Mouse (Mus musculus): Measurements from ENCODE around the gene Hyal2. TPM values are rescaled to one million over a fixed set of nuclear protein-coding genes. Genes with fewer than 3 reads are reported as not detected.

Hyal2 gene
- 9.6 and 21.4 TPM in 2 replicates for polyA plus RNA-seq (2012; ENCODE audit: low replicate concordance)

GRCm38 (mm10) chr9:107567702-107568319 is at the start of gene Hyal2:
Hyal2 (plus strand) TSS chr9:107567945.

GRCm38 (mm10) chr9:107533791-107534407 is 33.8 kb upstream of the Hyal2 start, which contains the start of gene Tmem115:
Tmem115 (plus strand) TSS chr9:107533945.

GRCm38 (mm10) chr9:107541474-107542351 is 26.0 kb upstream of the Hyal2 start, which contains the start of the genes Cyb561d2 and Nprl2:
Cyb561d2 (minus strand) TSS chr9:107542193.
Nprl2 (plus strand) TSS chr9:107542226.

GRCm38 (mm10) chr9:107547026-107547425 is 20.7 kb upstream of the Hyal2 start, which contains the start of gene Zmynd10:
Zmynd10 (plus strand) TSS chr9:107547298.

GRCm38 (mm10) chr9:107551117-107551889 is 16.4 kb upstream of the Hyal2 start, which contains the start of gene Rassf1:
Rassf1 (plus strand) TSS chr9:107551555.

GRCm38 (mm10) chr9:107563029-107563581 is 4.6 kb upstream of the Hyal2 start, which contains the start of gene Tusc2:
Tusc2 (plus strand) TSS chr9:107563255.

GRCm38 (mm10) chr9:107576357-107577107 is 8.8 kb downstream of the Hyal2 start, which contains the start of gene Hyal1:
Hyal1 (plus strand) TSS chr9:107576927.

GRCm38 (mm10) chr9:107578587-107578986 is 10.8 kb downstream of the Hyal2 start, which contains the start of gene Naa80:
Naa80 (plus strand) TSS chr9:107578887.

GRCm38 (mm10) chr9:107580501-107581317 is 13.0 kb downstream of the Hyal2 start, which contains the start of gene Hyal3:
Hyal3 (plus strand) TSS chr9:107580818.

GRCm38 (mm10) chr9:107586974-107587832 is 19.5 kb downstream of the Hyal2 start, which contains the start of gene Ifrd2:
Ifrd2 (plus strand) TSS chr9:107587642.

GRCm38 (mm10) chr9:107608741-107609432 is 41.1 kb downstream of the Hyal2 start, which contains the start of gene Sema3b:
Sema3b (minus strand) TSS chr9:107609229.

Other genes with a start within 250 kb of the Hyal2 start
- 2.8 and 8.0 TPM in 2 replicates for gene Hemk1, start 229.6 kb upstream of the Hyal2 start, polyA plus RNA-seq (2012; ENCODE audit: low replicate concordance)
- 0.22 and 0.29 TPM in 2 replicates for gene 6430571L13Rik, start 227.3 kb upstream of the Hyal2 start, polyA plus RNA-seq (2012; ENCODE audit: low replicate concordance)
- gene Cacna2d2, start 168.3 kb upstream of the Hyal2 start, polyA plus RNA-seq (2012; ENCODE audit: low replicate concordance), result 5.4 and 12.0 TPM in 2 replicates
- 32.1 and 48.8 TPM in 2 replicates for gene Tmem115, start 34.0 kb upstream of the Hyal2 start, polyA plus RNA-seq (2012; ENCODE audit: low replicate concordance)
- 15.4 and 18.6 TPM in 2 replicates for gene Cyb561d2, start 25.8 kb upstream of the Hyal2 start, polyA plus RNA-seq (2012; ENCODE audit: low replicate concordance)
- gene Nprl2, start 25.7 kb upstream of the Hyal2 start, polyA plus RNA-seq (2012; ENCODE audit: low replicate concordance), result 2.6 and 3.1 TPM in 2 replicates
- gene Zmynd10, start 20.6 kb upstream of the Hyal2 start, polyA plus RNA-seq (2012; ENCODE audit: low replicate concordance), result 0.29 and 1.1 TPM in 2 replicates
- gene Rassf1, start 16.4 kb upstream of the Hyal2 start, polyA plus RNA-seq (2012; ENCODE audit: low replicate concordance), result 19.8 and 49.2 TPM in 2 replicates
- 18.0 and 56.6 TPM in 2 replicates for gene Tusc2, start 4.7 kb upstream of the Hyal2 start, polyA plus RNA-seq (2012; ENCODE audit: low replicate concordance)
- 1.3 and 3.5 TPM in 2 replicates for gene Hyal1, start 9.0 kb downstream of the Hyal2 start, polyA plus RNA-seq (2012; ENCODE audit: low replicate concordance)
- 30.6 and 47.1 TPM in 2 replicates for gene Naa80, start 10.9 kb downstream of the Hyal2 start, polyA plus RNA-seq (2012; ENCODE audit: low replicate concordance)
- gene Hyal3, start 12.9 kb downstream of the Hyal2 start, polyA plus RNA-seq (2012; ENCODE audit: low replicate concordance), result 0.51 TPM in 1 of 2 replicates, not detected in the other
- 36.6 and 54.9 TPM in 2 replicates for gene Ifrd2, start 19.7 kb downstream of the Hyal2 start, polyA plus RNA-seq (2012; ENCODE audit: low replicate concordance)
- gene Sema3b, start 41.3 kb downstream of the Hyal2 start, polyA plus RNA-seq (2012; ENCODE audit: low replicate concordance), result 0.28 and 0.46 TPM in 2 replicates
- gene Gnai2, start 67.4 kb downstream of the Hyal2 start, polyA plus RNA-seq (2012; ENCODE audit: low replicate concordance), result 1,369 and 2,388 TPM in 2 replicates
- gene Slc38a3, start 101.6 kb downstream of the Hyal2 start, polyA plus RNA-seq (2012; ENCODE audit: low replicate concordance), result not detected in 2 replicates
- not detected in 2 replicates for gene Gnat1, start 111.8 kb downstream of the Hyal2 start, polyA plus RNA-seq (2012; ENCODE audit: low replicate concordance)
- 3.2 and 4.7 TPM in 2 replicates for gene Sema3f, start 142.5 kb downstream of the Hyal2 start, polyA plus RNA-seq (2012; ENCODE audit: low replicate concordance)
- 53.7 and 57.1 TPM in 2 replicates for gene Rbm5, start 203.1 kb downstream of the Hyal2 start, polyA plus RNA-seq (2012; ENCODE audit: low replicate concordance)

Measured in hematopoietic multipotent progenitor cell, adult 10-12 weeks (in vitro differentiated cells).